In genomic region chr3:79287108-79287576, GRCm38 (mm10) we compare ENCODE assay signal across 8 mouse cellular contexts. TPM values are rescaled to one million over a fixed set of nuclear protein-coding genes. Genes with fewer than 3 reads are reported as not detected.
DNase-seq lines count a peak whose midpoint lies in the region; ATAC-seq lines count a peak whose summit lies in the region.

No protein-coding gene starts in this region.

- peak overlapping the region; percentile 97 for H3K27ac ChIP-seq in intestine, embryonic 14.5 days (ENCODE audit: low read depth)

- peak; percentile 97 for ATAC-seq in intestine, embryonic 14.5 days (replicated peaks; ENCODE audit: low FRiP score, low TSS enrichment, low read depth)
- peak; percentile 85 for ATAC-seq in megakaryocyte progenitor cell, adult 5-6 weeks (replicated peaks; ENCODE audit: poor library complexity)

- H3K4me1 ChIP-seq in intestine, embryonic 14.5 days (replicated peaks; ENCODE audit: control insufficient read depth, insufficient read depth, low read length) = peaks cover 29% of the 10 kb centered on the region

- H3K9ac ChIP-seq in intestine, embryonic 14.5 days (ENCODE audit: low read length) = peak overlapping the region; percentile 87

- 0 out of 2 replicates have a peak, but pooled peaks cover 5% of the 10 kb centered on the region for H3K27me3 ChIP-seq in intestine, embryonic 14.5 days (replicated peaks; ENCODE audit: control insufficient read depth, insufficient read depth, low read length)

- under 1% methylated on average over 42 of the region's 60 CpGs for WGBS in intestine, embryonic 14.5 days

- H3K36me3 ChIP-seq in intestine, embryonic 14.5 days (ENCODE audit: control insufficient read depth, insufficient read depth, low read length) = no peaks in the 10 kb centered on the region

- H3K4me2 ChIP-seq in intestine, embryonic 14.5 days (ENCODE audit: low read length) = peak overlapping the region; percentile 92

- intact Hi-C loops in left cerebral cortex, postnatal 10 days (cut with DNase I) = loop anchor here (2.0 to 10.0 kb wide), 5 partner anchors 64 to 330 kb away; partner anchors contain the start of gene Fnip2

- peak; percentile 98 for DNase-seq in adrenal gland, adult 2 months
- DNase-seq in embryo, embryonic 11 days = peak; percentile 95
- peak; percentile 96 for DNase-seq in gastrocnemius, postnatal 25 days
- peak; percentile 93 for DNase-seq in intestine, embryonic 14.5 days (ENCODE audit: low spot score)
- peak; percentile 94 to 97 for DNase-seq in left cerebral cortex, postnatal 10 days (ENCODE audit: extremely low spot score in 1 of 2, low spot score in 2 of 2)
- peak; percentile 97 for DNase-seq in right cerebral cortex, postnatal 10 days (ENCODE audit: low spot score in 2 of 2)
- DNase-seq in urinary bladder, postnatal 25 days (ENCODE audit: low spot score) = peak; percentile 90

- peak overlapping the region; percentile 89 for H3K4me3 ChIP-seq in intestine, embryonic 14.5 days (ENCODE audit: low read depth, low read length)

- no peaks in the 10 kb centered on the region for H3K9me3 ChIP-seq in intestine, embryonic 14.5 days (ENCODE audit: control insufficient read depth, low read length)

RNA-seq across cellular contexts. Expression of gene Rapgef2, which starts 0.8 kb away (rescaled TPM):
- 10 to 100 TPM; 20.6 to 20.9 TPM for total RNA-seq in adrenal gland, adult 2 months (2021)
- polyA plus RNA-seq in adrenal gland, adult 2 months (2012; rRNA removed) = 6.9 and 8.6 TPM in 2 replicates
- total RNA-seq in gastrocnemius, postnatal 25 days (2021) = 10 to 100 TPM; 13.5 to 20.6 TPM
- 5.8 and 5.9 TPM in 2 replicates for polyA plus RNA-seq in intestine, embryonic 14.5 days (2014; fragmentation: Nextera tagmentation; extraction: Ambion mirVana)
- total RNA-seq in left cerebral cortex, postnatal 10 days (2021) = 10 to 100 TPM; 92.8 to 96.4 TPM
- total RNA-seq in megakaryocyte progenitor cell, adult 5-6 weeks (2015) = 15.1 and 17.5 TPM in 2 replicates
- total RNA-seq in megakaryocyte progenitor cell, adult 5-6 weeks (2017) = 12.4 and 14.4 TPM in 2 replicates

RNA-seq across cellular contexts. Expression of gene Gm17359, which starts 49.3 kb away (rescaled TPM):
- not detected for total RNA-seq in adrenal gland, adult 2 months (2021)
- polyA plus RNA-seq in adrenal gland, adult 2 months (2012; rRNA removed) = not detected in 2 replicates
- total RNA-seq in gastrocnemius, postnatal 25 days (2021) = not detected
- not detected in 2 replicates for polyA plus RNA-seq in intestine, embryonic 14.5 days (2014; fragmentation: Nextera tagmentation; extraction: Ambion mirVana)
- not detected for total RNA-seq in left cerebral cortex, postnatal 10 days (2021)
- total RNA-seq in megakaryocyte progenitor cell, adult 5-6 weeks (2015) = not detected in 2 replicates
- not detected in 2 replicates for total RNA-seq in megakaryocyte progenitor cell, adult 5-6 weeks (2017)

Comparison
In these comparisons a context has a peak if more than half of its experiments do, and no peak if none do; other contexts are left out.
1. Peak in every context shown above with its lines: DNase-seq, ATAC-seq, H3K4me3 ChIP-seq and H3K27ac ChIP-seq.
2. RNA of gene Rapgef2, which starts 0.8 kb away (total RNA-seq): 92.8 to 96.4 TPM in left cerebral cortex, postnatal 10 days; 20.6 to 20.9 TPM in adrenal gland, adult 2 months, 13.5 to 20.6 TPM in gastrocnemius, postnatal 25 days and 12.4 to 17.5 TPM in megakaryocyte progenitor cell, adult 5-6 weeks; every median in the first group is over 4 times any median in the second.